Mouse (Mus musculus) liver, embryonic 14.5 days (tissue): ENCODE results near the gene Pnpla7. TPM values are rescaled to one million over a fixed set of nuclear protein-coding genes. Genes with fewer than 3 reads are reported as not detected.

ENCODE experiments used
- ATAC-seq: fragments of 200-750 bp; cut with Nextera tagmentation; 2 replicates; pipeline ENCODE4 v1.8.0; 2017; ENCODE audit warnings: moderate number of reproducible peaks, mild to moderate bottlenecking, moderate library complexity; ENCODE audit not compliant: insufficient read depth
- DNase-seq, 3 experiments: peaks; one replicate each; pipeline ENCODE4 v3.0.0-alpha.2; 2012 to 2013; ENCODE audit warnings: low read depth in 3 of 3, low spot score in 3 of 3
- H3K27ac ChIP-seq: fragments of 300-500 bp; sonication (generic); 2 replicates; pipeline ENCODE4 v1.5.1; 2014; ENCODE audit warnings: moderate library complexity, mild to moderate bottlenecking, control low read depth, inconsistent platforms
- H3K27me3 ChIP-seq: fragments of 300-500 bp; sonication (generic); 2 replicates; pipeline ENCODE4 v1.6.1; 2014; ENCODE audit warnings: mild to moderate bottlenecking, low read length, moderate library complexity; ENCODE audit not compliant: control insufficient read depth, insufficient read depth
- H3K36me3 ChIP-seq: fragments of 300-500 bp; sonication (generic); replicated peaks from 2 replicates; pipeline ENCODE4 v1.6.1; 2014; ENCODE audit warnings: low read depth; ENCODE audit not compliant: control insufficient read depth, insufficient read depth
- H3K4me1 ChIP-seq, 2 experiments: fragments of 200-500 bp in 1 of 2; fragments of 300-500 bp in 1 of 2; sonication (generic) in 1 of 2; replicated peaks; 2 replicates each; pipeline ENCODE4 v1.6.1; 2012 to 2014; ENCODE audit warnings: antibody characterized with exemption in 1 of 2, inconsistent platforms in 1 of 2, low read length in 1 of 2; ENCODE audit not compliant: control insufficient read depth in 2 of 2, insufficient read depth in 2 of 2
- H3K4me2 ChIP-seq: fragments of 300-500 bp; sonication (generic); 2 replicates; pipeline ENCODE4 v1.6.1; 2014; ENCODE audit warnings: low read depth, mild to moderate bottlenecking, control low read depth, moderate library complexity
- H3K4me3 ChIP-seq, 2 experiments: fragments of 200-500 bp in 1 of 2; fragments of 300-500 bp in 1 of 2; sonication (generic) in 1 of 2; 2 replicates each; pipeline ENCODE4 v1.5.1; 2012 to 2014; ENCODE audit warnings: low read depth in 2 of 2, low read length in 2 of 2, mild to moderate bottlenecking in 2 of 2, control low read depth in 1 of 2, inconsistent platforms in 1 of 2, moderate library complexity in 1 of 2; ENCODE audit not compliant: insufficient read depth in 1 of 2
- H3K9ac ChIP-seq: fragments of 300-500 bp; sonication (generic); replicated peaks from 2 replicates; pipeline ENCODE4 v1.6.1; 2014; ENCODE audit warnings: mild to moderate bottlenecking, control low read depth, moderate library complexity
- H3K9me3 ChIP-seq: fragments of 300-500 bp; sonication (generic); 2 replicates; pipeline ENCODE4 v1.6.1; 2016; ENCODE audit warnings: low read length, mixed read lengths; ENCODE audit not compliant: control insufficient read depth
- CTCF ChIP-seq: IDR thresholded peaks from 2 replicates; pipeline ENCODE4 v1.5.1; 2016; ENCODE audit warnings: antibody characterized with exemption, low read depth, control low read depth
- EP300 ChIP-seq: IDR thresholded peaks from 2 replicates; pipeline ENCODE4 v1.6.1; 2016; ENCODE audit warnings: antibody characterized with exemption, low read depth
- WGBS: fragments of 180-500 bp; shearing (Covaris S2); extraction: QIAGEN DNeasy Blood & Tissue Kit; methylation state at CpG from one replicate; pipeline ENCODE4 v1.1.7; 2014; ENCODE audit not compliant: insufficient replicate concordance; 5-methylcytosine and 5-hydroxymethylcytosine counted together
- polyA plus RNA-seq, 2 experiments: library from polyadenylated mRNA; depleted of rRNA in 1 of 2; stranded (reverse) in 1 of 2; unstranded in 1 of 2; fragments of >200 nt; fragmentation: Nextera tagmentation in 1 of 2; extraction: Ambion mirVana in 1 of 2; gene quantifications; 2 replicates each; pipeline versions ENCODE4 v1.2.1 to v1.2.3; 2012 to 2014

Gene Pnpla7
- polyA plus RNA-seq, 2 experiments, result 9.6 to 11.0 TPM

- Histone ChIP-seq H3K4me1 (peaks cover 0 to 3% of the 10 kb centered on the region in 2 experiments; a peak in 2 of 4 replicates), H3K27me3 (no peaks in the 10 kb centered on the region), H3K9ac (peak overlapping the region; percentile 59), H3K4me3 (peak overlapping the region; percentile 62 to 71; a peak in 3 of 4 replicates), H3K27ac (no peak overlapping the region), H3K4me2 (peak overlapping the region; percentile 70), H3K36me3 (no peaks in the 10 kb centered on the region), H3K9me3 (no peaks in the 10 kb centered on the region)
- ATAC-seq, result no peak
- DNase-seq, result no peak
- TF ChIP-seq EP300 (no peak), CTCF (no peak)
- 61% methylated on average over 2 of the region's 2 CpGs for WGBS
Measured at GRCm38 (mm10) chr2:25055068-25055405, 79.2 kb downstream of the Pnpla7 start.

DNA sequence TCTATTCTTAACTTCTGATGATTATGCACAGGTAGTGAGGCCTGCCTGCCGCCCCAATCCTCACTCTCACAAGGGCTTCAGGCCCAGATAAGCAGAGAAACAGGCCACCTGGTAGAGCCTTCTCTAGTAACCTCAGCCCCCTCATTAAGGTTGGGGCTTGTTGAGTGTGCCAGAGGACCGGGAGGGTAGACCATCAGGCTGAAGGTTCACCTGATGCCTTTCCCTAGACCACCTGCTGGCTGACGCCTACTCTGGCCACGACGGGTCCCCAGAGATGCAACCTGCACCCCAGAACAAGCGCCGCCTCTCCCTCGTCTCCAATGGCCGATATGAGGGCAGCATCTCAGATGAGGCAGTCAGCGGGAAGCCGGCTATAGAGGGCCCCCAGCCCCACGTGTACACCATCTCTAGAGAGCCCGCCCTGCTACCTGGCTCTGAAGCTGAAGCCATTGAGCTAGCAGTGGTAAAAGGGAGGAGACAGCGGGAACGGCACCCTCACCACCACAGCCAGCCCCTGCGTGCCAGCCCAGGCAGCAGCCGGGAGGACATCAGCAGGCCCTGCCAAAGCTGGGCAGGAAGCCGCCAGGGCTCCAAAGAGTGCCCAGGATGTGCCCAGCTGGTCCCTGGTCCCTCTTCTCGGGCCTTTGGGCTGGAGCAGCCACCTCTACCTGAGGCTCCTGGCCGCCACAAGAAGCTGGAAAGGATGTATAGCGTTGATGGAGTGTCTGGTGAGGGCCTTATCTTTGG, 79.7 kb downstream of the Pnpla7 start:
- Histone ChIP-seq H3K4me2 (no peak overlapping the region), H3K27me3 (no peaks in the 10 kb centered on the region), H3K4me3 (no peak overlapping the region), H3K9ac (no peak overlapping the region), H3K4me1 (peaks cover 0 to 3% of the 10 kb centered on the region in 2 experiments; a peak in 2 of 4 replicates), H3K27ac (no peak overlapping the region), H3K9me3 (no peaks in the 10 kb centered on the region), H3K36me3 (no peaks in the 10 kb centered on the region)
- no peak for ATAC-seq
- WGBS, result 84% methylated on average over 21 of the region's 21 CpGs
- TF ChIP-seq CTCF (no peak), EP300 (no peak)
- DNase-seq, result no peak

GRCm38 (mm10) chr2:25058926-25059325, 83.1 kb downstream of the Pnpla7 start:
- TF ChIP-seq EP300 (no peak), CTCF (no peak)
- H3K27me3 ChIP-seq, result no peaks in the 10 kb centered on the region
- H3K36me3 ChIP-seq, result no peaks in the 10 kb centered on the region
- H3K27ac ChIP-seq, result no peak overlapping the region
- H3K4me3 ChIP-seq, result no peak overlapping the region
- H3K9ac ChIP-seq, result no peak overlapping the region
- H3K4me1 ChIP-seq, result peaks cover 0 to 5% of the 10 kb centered on the region in 2 experiments; a peak in 2 of 4 replicates
- H3K4me2 ChIP-seq, result no peak overlapping the region
- H3K9me3 ChIP-seq, result no peaks in the 10 kb centered on the region
- DNase-seq (no peak), ATAC-seq (no peak)
- WGBS, result 82% methylated on average over 7 of the region's 7 CpGs

DNA sequence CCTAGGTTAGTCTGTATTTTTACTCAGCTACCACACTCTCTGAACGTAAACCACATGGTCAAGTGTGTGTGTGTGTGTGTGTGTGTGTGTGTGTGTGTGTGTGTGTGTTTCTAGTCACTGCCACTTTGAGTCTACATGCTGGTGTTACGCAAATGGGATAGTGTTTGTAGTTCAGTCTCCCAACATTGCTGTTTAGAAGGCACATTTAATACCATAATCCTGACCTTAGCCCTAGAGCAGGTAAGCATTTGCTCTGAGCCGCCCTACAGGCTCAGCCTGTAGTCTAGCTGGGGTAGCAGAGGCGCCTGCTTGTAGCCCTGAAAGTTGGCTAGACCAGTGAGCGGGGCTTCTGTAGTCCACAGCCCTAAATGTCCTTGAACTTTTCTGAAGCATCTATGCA, 87.7 kb downstream of the Pnpla7 start:
- Histone ChIP-seq H3K36me3 (no peaks in the 10 kb centered on the region), H3K9ac (no peak overlapping the region), H3K4me2 (no peak overlapping the region), H3K4me3 (no peak overlapping the region), H3K27ac (no peak overlapping the region), H3K27me3 (no peaks in the 10 kb centered on the region), H3K9me3 (no peaks in the 10 kb centered on the region), H3K4me1 (peaks cover 0 to 5% of the 10 kb centered on the region in 2 experiments; a peak in 2 of 4 replicates)
- 74% methylated on average over 5 of the region's 5 CpGs for whole genome bisulfite sequencing
- TF ChIP-seq CTCF (no peak), EP300 (no peak)
- ATAC-seq, result no peak
- DNase-seq, result no peak

GRCm38 (mm10) chr2:25064285-25064684, 88.5 kb downstream of the Pnpla7 start:
- H3K9me3 ChIP-seq, result no peaks in the 10 kb centered on the region
- H3K27me3 ChIP-seq, result no peaks in the 10 kb centered on the region
- DNase-seq, result no peak
- TF ChIP-seq EP300 (peak; percentile 49; the same call in 1 of the 2 replicates), CTCF (no peak)
- H3K36me3 ChIP-seq, result no peaks in the 10 kb centered on the region
- H3K4me3 ChIP-seq, result no peak overlapping the region
- H3K27ac ChIP-seq, result no peak overlapping the region
- H3K9ac ChIP-seq, result no peak overlapping the region
- peaks cover 0 to 5% of the 10 kb centered on the region in 2 experiments; a peak in 2 of 4 replicates for H3K4me1 ChIP-seq
- H3K4me2 ChIP-seq, result no peak overlapping the region
- WGBS, result 17% methylated on average over 1 of the region's 1 CpGs
- peak; percentile 50 for ATAC-seq
